Comparison of ENCODE assay signal across 8 mouse cellular contexts in genomic region chr11:73169231-73169630, GRCm38 (mm10). TPM values are rescaled to one million over a fixed set of nuclear protein-coding genes. Genes with fewer than 3 reads are reported as not detected.
DNase-seq lines count a peak whose midpoint lies in the region; ATAC-seq and TF ChIP-seq lines count a peak whose summit lies in the region.

No protein-coding gene starts in this region.

- peak; percentile 58 for TF ChIP-seq RAD21 in MEL (IDR thresholded peaks at IDR 0.05; ENCODE audit: low read depth, low read length)

- 46% methylated on average over 4 of the region's 4 CpGs for WGBS in heart, embryonic 16.5 days
- WGBS in heart, embryonic 10.5 days, result 47% methylated on average over 4 of the region's 4 CpGs
- WGBS in limb, embryonic 10.5 days, result 57% methylated on average over 4 of the region's 4 CpGs
- 41% methylated on average over 4 of the region's 4 CpGs for WGBS in midbrain, postnatal 0 days

- no peaks in the 10 kb centered on the region for H3K27me3 ChIP-seq in heart, embryonic 16.5 days (ENCODE audit: control insufficient read depth, insufficient read depth, low read length)
- no peaks in the 10 kb centered on the region for H3K27me3 ChIP-seq in heart, embryonic 10.5 days (ENCODE audit: insufficient read depth, poor library complexity, severe bottlenecking)
- H3K27me3 ChIP-seq in MEL (ENCODE audit: control insufficient read depth in 1 of 2, insufficient read depth in 2 of 2, low read length in 2 of 2), result no peaks in the 10 kb centered on the region
- H3K27me3 ChIP-seq in limb, embryonic 10.5 days (ENCODE audit: low read depth, poor library complexity, severe bottlenecking), result no peaks in the 10 kb centered on the region
- no peaks in the 10 kb centered on the region for H3K27me3 ChIP-seq in midbrain, postnatal 0 days (ENCODE audit: insufficient read depth, low read length)

- no peaks in the 10 kb centered on the region for H3K9me3 ChIP-seq in heart, embryonic 16.5 days (replicated peaks; ENCODE audit: control insufficient read depth, low read length)
- H3K9me3 ChIP-seq in heart, embryonic 10.5 days, result no peaks in the 10 kb centered on the region
- H3K9me3 ChIP-seq in MEL (replicated peaks; ENCODE audit: insufficient read depth, low read length), result no peaks in the 10 kb centered on the region
- H3K9me3 ChIP-seq in limb, embryonic 10.5 days (replicated peaks), result no peaks in the 10 kb centered on the region
- no peaks in the 10 kb centered on the region for H3K9me3 ChIP-seq in midbrain, postnatal 0 days (ENCODE audit: low read length)

- H3K4me2 ChIP-seq in heart, embryonic 16.5 days (ENCODE audit: low read depth, low read length), result no peak overlapping the region
- no peak overlapping the region for H3K4me2 ChIP-seq in midbrain, postnatal 0 days (ENCODE audit: low read depth, low read length, poor library complexity, severe bottlenecking)

- peak; percentile 70 to 81 (median 81) for TF ChIP-seq CTCF in MEL (IDR thresholded peaks at IDR 0.05 in 2 of 3, conservative IDR thresholded peaks at IDR 0.05 in 1 of 3; ENCODE audit: control insufficient read depth in 1 of 3, insufficient read depth in 1 of 3, low read depth in 2 of 3, low read length in 3 of 3, poor library complexity in 1 of 3, severe bottlenecking in 1 of 3)
- peak; percentile 74 for TF ChIP-seq CTCF in midbrain, postnatal 0 days (IDR thresholded peaks at IDR 0.05)

- DNase-seq in heart, embryonic 10.5 days (ENCODE audit: low spot score), result no peak
- peak; percentile 85 for DNase-seq in MEL (ENCODE audit: low read depth, low spot score)
- peak; percentile 39 for DNase-seq in embryo, embryonic 11.5 days (ENCODE audit: low read depth, low spot score)
- DNase-seq in induced T-regulatory cell, adult 2 months (ENCODE audit: low read depth), result peak; percentile 77
- peak; percentile 59 for DNase-seq in limb, embryonic 10.5 days (ENCODE audit: low spot score)
- peak; percentile 39 for DNase-seq in midbrain, postnatal 0 days (ENCODE audit: low spot score)
- DNase-seq in testis, postnatal 10 days (ENCODE audit: low spot score), result peak; percentile 79

- peaks cover 2% of the 10 kb centered on the region; the same call in 1 of the 2 replicates for H3K36me3 ChIP-seq in heart, embryonic 16.5 days (ENCODE audit: control insufficient read depth, insufficient read depth)
- H3K36me3 ChIP-seq in heart, embryonic 10.5 days, result peaks cover 32% of the 10 kb centered on the region
- H3K36me3 ChIP-seq in MEL (ENCODE audit: control insufficient read depth in 1 of 2, insufficient read depth in 2 of 2, low read length in 2 of 2), result peaks cover 4 to 8% of the 10 kb centered on the region in 2 experiments; a peak in 3 of 4 replicates
- peaks cover 42% of the 10 kb centered on the region for H3K36me3 ChIP-seq in limb, embryonic 10.5 days
- H3K36me3 ChIP-seq in midbrain, postnatal 0 days (ENCODE audit: insufficient read depth, low read length), result peaks cover 11% of the 10 kb centered on the region; the same call in 1 of the 2 replicates

- peaks cover 5% of the 10 kb centered on the region for H3K79me2 ChIP-seq in MEL (ENCODE audit: control insufficient read depth, insufficient read depth, low read length, poor library complexity)

- H3K4me3 ChIP-seq in heart, embryonic 16.5 days (ENCODE audit: low read length), result no peak overlapping the region
- no peak overlapping the region for H3K4me3 ChIP-seq in heart, embryonic 10.5 days
- H3K4me3 ChIP-seq in MEL (ENCODE audit: control insufficient read depth in 1 of 2, insufficient read depth in 1 of 2, low read depth in 2 of 2, low read length in 2 of 2), result no peak overlapping the region
- H3K4me3 ChIP-seq in limb, embryonic 10.5 days, result no peak overlapping the region
- H3K4me3 ChIP-seq in midbrain, postnatal 0 days (ENCODE audit: low read depth, low read length), result no peak overlapping the region

- TF ChIP-seq EP300 in MEL (IDR thresholded peaks at IDR 0.05; ENCODE audit: low read depth in 1 of 2, low read length in 2 of 2), result no peak

- H3K9ac ChIP-seq in heart, embryonic 16.5 days (ENCODE audit: low read length), result no peak overlapping the region
- H3K9ac ChIP-seq in MEL (ENCODE audit: control insufficient read depth, low read depth, low read length, poor library complexity, severe bottlenecking), result no peak overlapping the region
- no peak overlapping the region for H3K9ac ChIP-seq in midbrain, postnatal 0 days (replicated peaks; ENCODE audit: low read length, poor library complexity, severe bottlenecking)

- H3K27ac ChIP-seq in heart, embryonic 16.5 days (ENCODE audit: low read length), result no peak overlapping the region
- no peak overlapping the region for H3K27ac ChIP-seq in heart, embryonic 10.5 days
- no peak overlapping the region for H3K27ac ChIP-seq in MEL (ENCODE audit: control insufficient read depth, low read depth, low read length)
- H3K27ac ChIP-seq in limb, embryonic 10.5 days, result no peak overlapping the region
- no peak overlapping the region for H3K27ac ChIP-seq in midbrain, postnatal 0 days (ENCODE audit: low read depth, low read length)

- H3K4me1 ChIP-seq in heart, embryonic 16.5 days (ENCODE audit: control insufficient read depth, insufficient read depth, low read length), result peaks cover 11% of the 10 kb centered on the region
- H3K4me1 ChIP-seq in heart, embryonic 10.5 days, result peaks cover 25% of the 10 kb centered on the region
- H3K4me1 ChIP-seq in MEL (ENCODE audit: control insufficient read depth in 1 of 2, insufficient read depth in 2 of 2, low read length in 2 of 2), result no peaks in the 10 kb centered on the region
- H3K4me1 ChIP-seq in limb, embryonic 10.5 days, result no peaks in the 10 kb centered on the region
- H3K4me1 ChIP-seq in midbrain, postnatal 0 days (ENCODE audit: insufficient read depth, low read length), result no peaks in the 10 kb centered on the region

- no peak for TF ChIP-seq POLR2A in MEL (IDR thresholded peaks at IDR 0.05; ENCODE audit: control insufficient read depth in 1 of 2, insufficient read depth in 1 of 2, low read depth in 1 of 2, low read length in 2 of 2, poor library complexity in 1 of 2)

- 0 out of 2 replicates have a peak, but pooled peaks have one; percentile 46 for ATAC-seq in heart, embryonic 16.5 days (replicated peaks; ENCODE audit: extremely low read depth, insufficient read depth, low FRiP score)
- peak; percentile 50; the same call in 1 of the 2 replicates for ATAC-seq in midbrain, postnatal 0 days (ENCODE audit: low FRiP score)

RNA-seq across cellular contexts. Expression of gene Emc6, which starts 7.6 kb away (rescaled TPM):
- 105 and 113 TPM in 2 replicates for polyA plus RNA-seq in heart, embryonic 16.5 days (2015; fragmentation: Nextera tagmentation; extraction: Ambion mirVana)
- polyA plus RNA-seq in heart, embryonic 10.5 days (2016; fragmentation: Nextera tagmentation; extraction: Ambion mirVana), result 107 and 126 TPM in 2 replicates
- 158 and 179 TPM in 2 replicates for total RNA-seq in MEL (2012; rRNA removed)
- 100 to 1,000 TPM in 1 of 2 experiments, not detected in 1; 211 TPM for polyA plus RNA-seq in MEL (2012; ENCODE audit: insufficient read depth in 1 of 2, insufficient read length in 2 of 2, low read depth in 1 of 2, low replicate concordance in 2 of 2, missing spikeins in 1 of 2)
- 114 and 133 TPM in 2 replicates for polyA plus RNA-seq in limb, embryonic 10.5 days (2016; fragmentation: Nextera tagmentation; extraction: Ambion mirVana)
- total RNA-seq in midbrain, postnatal 0 days (2014; rRNA removed), result 141 and 143 TPM in 2 replicates
- polyA plus RNA-seq in midbrain, postnatal 0 days (2015; fragmentation: Nextera tagmentation; extraction: Ambion mirVana), result 169 and 182 TPM in 2 replicates

RNA-seq across cellular contexts. Expression of gene Tax1bp3, which starts 7.7 kb away (rescaled TPM):
- 237 and 257 TPM in 2 replicates for polyA plus RNA-seq in heart, embryonic 16.5 days (2015; fragmentation: Nextera tagmentation; extraction: Ambion mirVana)
- polyA plus RNA-seq in heart, embryonic 10.5 days (2016; fragmentation: Nextera tagmentation; extraction: Ambion mirVana), result 249 and 253 TPM in 2 replicates
- total RNA-seq in MEL (2012; rRNA removed), result 12.6 and 13.1 TPM in 2 replicates
- polyA plus RNA-seq in MEL (2012; ENCODE audit: insufficient read depth in 1 of 2, insufficient read length in 2 of 2, low read depth in 1 of 2, low replicate concordance in 2 of 2, missing spikeins in 1 of 2), result 10 to 100 TPM in 1 of 2 experiments, not detected in 1; 30.9 TPM
- 190 and 226 TPM in 2 replicates for polyA plus RNA-seq in limb, embryonic 10.5 days (2016; fragmentation: Nextera tagmentation; extraction: Ambion mirVana)
- 43.8 and 55.6 TPM in 2 replicates for total RNA-seq in midbrain, postnatal 0 days (2014; rRNA removed)
- 91.0 and 100 TPM in 2 replicates for polyA plus RNA-seq in midbrain, postnatal 0 days (2015; fragmentation: Nextera tagmentation; extraction: Ambion mirVana)

RNA-seq across cellular contexts. Expression of gene P2rx5, which starts 9.0 kb away (rescaled TPM):
- 2.2 and 2.9 TPM in 2 replicates for polyA plus RNA-seq in heart, embryonic 16.5 days (2015; fragmentation: Nextera tagmentation; extraction: Ambion mirVana)
- polyA plus RNA-seq in heart, embryonic 10.5 days (2016; fragmentation: Nextera tagmentation; extraction: Ambion mirVana), result 0.41 and 0.97 TPM in 2 replicates
- 0.04 and 0.07 TPM in 2 replicates for total RNA-seq in MEL (2012; rRNA removed)
- under 1 TPM in 1 of 2 experiments, not detected in 1; 0.25 TPM for polyA plus RNA-seq in MEL (2012; ENCODE audit: insufficient read depth in 1 of 2, insufficient read length in 2 of 2, low read depth in 1 of 2, low replicate concordance in 2 of 2, missing spikeins in 1 of 2)
- 0.20 and 0.24 TPM in 2 replicates for polyA plus RNA-seq in limb, embryonic 10.5 days (2016; fragmentation: Nextera tagmentation; extraction: Ambion mirVana)
- total RNA-seq in midbrain, postnatal 0 days (2014; rRNA removed), result 1.1 TPM in 1 of 2 replicates, not detected in the other
- 0.28 and 0.50 TPM in 2 replicates for polyA plus RNA-seq in midbrain, postnatal 0 days (2015; fragmentation: Nextera tagmentation; extraction: Ambion mirVana)

RNA-seq across cellular contexts. Expression of gene Ctns, which starts 29.6 kb away (rescaled TPM):
- 14.5 and 15.3 TPM in 2 replicates for polyA plus RNA-seq in heart, embryonic 16.5 days (2015; fragmentation: Nextera tagmentation; extraction: Ambion mirVana)
- 11.9 and 14.0 TPM in 2 replicates for polyA plus RNA-seq in heart, embryonic 10.5 days (2016; fragmentation: Nextera tagmentation; extraction: Ambion mirVana)
- 5.1 and 5.4 TPM in 2 replicates for total RNA-seq in MEL (2012; rRNA removed)
- polyA plus RNA-seq in MEL (2012; ENCODE audit: insufficient read depth in 1 of 2, insufficient read length in 2 of 2, low read depth in 1 of 2, low replicate concordance in 2 of 2, missing spikeins in 1 of 2), result 1 to 10 TPM in 1 of 2 experiments, not detected in 1; 9.4 TPM
- 16.7 and 21.0 TPM in 2 replicates for polyA plus RNA-seq in limb, embryonic 10.5 days (2016; fragmentation: Nextera tagmentation; extraction: Ambion mirVana)
- 21.5 and 22.9 TPM in 2 replicates for total RNA-seq in midbrain, postnatal 0 days (2014; rRNA removed)
- 13.0 and 13.3 TPM in 2 replicates for polyA plus RNA-seq in midbrain, postnatal 0 days (2015; fragmentation: Nextera tagmentation; extraction: Ambion mirVana)

RNA-seq across cellular contexts. Expression of gene Shpk, which starts 30.0 kb away (rescaled TPM):
- 0.86 and 1.00 TPM in 2 replicates for polyA plus RNA-seq in heart, embryonic 16.5 days (2015; fragmentation: Nextera tagmentation; extraction: Ambion mirVana)
- 0.54 and 0.62 TPM in 2 replicates for polyA plus RNA-seq in heart, embryonic 10.5 days (2016; fragmentation: Nextera tagmentation; extraction: Ambion mirVana)
- 1.0 and 1.4 TPM in 2 replicates for total RNA-seq in MEL (2012; rRNA removed)
- polyA plus RNA-seq in MEL (2012; ENCODE audit: insufficient read depth in 1 of 2, insufficient read length in 2 of 2, low read depth in 1 of 2, low replicate concordance in 2 of 2, missing spikeins in 1 of 2), result 1 to 10 TPM in 1 of 2 experiments, not detected in 1; 1.6 TPM
- polyA plus RNA-seq in limb, embryonic 10.5 days (2016; fragmentation: Nextera tagmentation; extraction: Ambion mirVana), result 0.56 and 1.3 TPM in 2 replicates
- total RNA-seq in midbrain, postnatal 0 days (2014; rRNA removed), result 2.2 and 2.7 TPM in 2 replicates
- polyA plus RNA-seq in midbrain, postnatal 0 days (2015; fragmentation: Nextera tagmentation; extraction: Ambion mirVana), result 2.2 and 2.3 TPM in 2 replicates
